Mouse (Mus musculus) lung, postnatal 0 days (tissue): ENCODE results near the gene Osbpl9.

ENCODE experiments used
- CTCF ChIP-seq: IDR thresholded peaks from 2 replicates; pipeline ENCODE4 v1.5.1; 2016; ENCODE audit warnings: antibody characterized with exemption, mild to moderate bottlenecking
- EP300 ChIP-seq: IDR thresholded peaks from 2 replicates; pipeline ENCODE4 v1.6.1; 2016; ENCODE audit warnings: antibody characterized with exemption, mild to moderate bottlenecking, control low read depth

DNA sequence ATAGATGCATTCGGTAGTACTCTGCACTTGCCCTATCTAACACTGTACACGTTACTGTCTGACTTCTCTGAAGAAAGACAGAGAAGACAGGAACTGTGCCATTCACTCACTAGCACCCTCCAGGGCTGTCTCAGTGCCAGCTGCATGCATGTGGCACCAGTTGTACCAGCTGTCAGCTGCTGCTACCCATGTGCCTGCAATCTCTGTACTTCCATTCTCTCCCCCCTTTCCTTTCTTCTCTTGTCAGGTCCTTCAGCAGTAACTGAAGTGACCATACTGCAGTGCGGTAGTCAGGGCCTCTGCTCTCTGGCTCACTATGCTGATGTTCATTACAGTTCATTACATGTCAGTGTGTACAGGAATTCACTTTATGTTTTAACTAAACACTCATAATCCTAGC is 96.0 kb downstream of the Osbpl9 start:
- no peak for TF ChIP-seq CTCF
- TF ChIP-seq EP300: no peak
